Mouse (Mus musculus): Measurements from ENCODE around the gene Trim44. TPM values are rescaled to one million over a fixed set of nuclear protein-coding genes. Genes with fewer than 3 reads are reported as not detected.

The Trim44 gene
- total RNA-seq, 2 experiments from 2014 or later: 166 to 167 TPM

GRCm38 (mm10) chr2:102294827-102295270 is 112.8 kb downstream of the Trim44 start:
- intact Hi-C loops (cut with DNase I): loop anchor here (10.0 kb wide), 1 partner anchor 150 kb away; no protein-coding TSS in a partner anchor
- DNase-seq: peak; percentile 29

- intact Hi-C loops (cut with DNase I): loop anchor here (10.0 kb wide), 1 partner anchor 152 kb away; no protein-coding TSS in a partner anchor
- DNase-seq: no peak
Measured at GRCm38 (mm10) chr2:102293181-102293580, 114.4 kb downstream of the Trim44 start.

GRCm38 (mm10) chr2:102292051-102292450 is 115.6 kb downstream of the Trim44 start:
- no peak for DNase-seq
- intact Hi-C loops (cut with DNase I): loop anchor here (10.0 kb wide), 1 partner anchor 153 kb away; no protein-coding TSS in a partner anchor

- DNase-seq: no peak
- intact Hi-C loops (cut with DNase I): loop anchor here (10.0 kb wide), 1 partner anchor 153 kb away; no protein-coding TSS in a partner anchor
Measured at GRCm38 (mm10) chr2:102291533-102291932, 116.1 kb downstream of the Trim44 start.

GRCm38 (mm10) chr2:102290041-102290440 is 117.6 kb downstream of the Trim44 start:
- peak; percentile 69 for DNase-seq

GRCm38 (mm10) chr2:102288676-102289075 is 119.0 kb downstream of the Trim44 start:
- no peak for DNase-seq
- intact Hi-C loops (cut with DNase I): no loop called here

More at GRCm38 (mm10) chr2:102290041-102290440, 117.6 kb downstream of the Trim44 start:
- intact Hi-C loops (cut with DNase I): loop anchor here (10.0 kb wide), 1 partner anchor 155 kb away; no protein-coding TSS in a partner anchor

GRCm38 (mm10) chr2:102287369-102287768 is 120.3 kb downstream of the Trim44 start:
- intact Hi-C loops (cut with DNase I): no loop called here
- DNase-seq: no peak

GRCm38 (mm10) chr2:102282081-102282480 is 125.5 kb downstream of the Trim44 start:
- DNase-seq: no peak
- intact Hi-C loops (cut with DNase I): no loop called here

GRCm38 (mm10) chr2:102279779-102280178 is 127.8 kb downstream of the Trim44 start:
- DNase-seq: no peak
- intact Hi-C loops (cut with DNase I): no loop called here

- intact Hi-C loops (cut with DNase I): no loop called here
- DNase-seq: no peak
Measured at GRCm38 (mm10) chr2:102277946-102278345, 129.7 kb downstream of the Trim44 start.

GRCm38 (mm10) chr2:102273280-102273679 is 134.3 kb downstream of the Trim44 start:
- no peak for DNase-seq
- intact Hi-C loops (cut with DNase I): no loop called here

GRCm38 (mm10) chr2:102267582-102268339 is 139.9 kb downstream of the Trim44 start:
- no peak for DNase-seq

GRCm38 (mm10) chr2:102266911-102267310 is 140.7 kb downstream of the Trim44 start:
- intact Hi-C loops (cut with DNase I): no loop called here
- no peak for DNase-seq

More at GRCm38 (mm10) chr2:102267582-102268339, 139.9 kb downstream of the Trim44 start:
- intact Hi-C loops (cut with DNase I): no loop called here

GRCm38 (mm10) chr2:102259139-102259538 is 148.5 kb downstream of the Trim44 start:
- DNase-seq: no peak
- intact Hi-C loops (cut with DNase I): no loop called here

- intact Hi-C loops (cut with DNase I): no loop called here
Measured at GRCm38 (mm10) chr2:102258682-102259081, 148.9 kb downstream of the Trim44 start.

GRCm38 (mm10) chr2:102257964-102258605 is 149.5 kb downstream of the Trim44 start:
- intact Hi-C loops (cut with DNase I): no loop called here
- peak; percentile 30 for DNase-seq

More at GRCm38 (mm10) chr2:102258682-102259081, 148.9 kb downstream of the Trim44 start:
- no peak for DNase-seq

- DNase-seq: no peak
- intact Hi-C loops (cut with DNase I): no loop called here
Measured at GRCm38 (mm10) chr2:102256591-102257335, 150.9 kb downstream of the Trim44 start.

GRCm38 (mm10) chr2:102256100-102256499 is 151.5 kb downstream of the Trim44 start:
- intact Hi-C loops (cut with DNase I): no loop called here
- no peak for DNase-seq

- intact Hi-C loops (cut with DNase I): no loop called here
- DNase-seq: no peak
Measured at GRCm38 (mm10) chr2:102253204-102253603, 154.4 kb downstream of the Trim44 start.

- intact Hi-C loops (cut with DNase I): no loop called here
- no peak for DNase-seq
Measured at GRCm38 (mm10) chr2:102252651-102253050, 155.0 kb downstream of the Trim44 start.
